Mouse (Mus musculus) urinary bladder, postnatal 10 days (tissue): ENCODE data around the gene Col5a2.
"Not testable (repeated sequence)": the region's sequence is repeated elsewhere in the genome, so short reads cannot be mapped to it uniquely, and the experiment has no call there.

Source experiments
- DNase-seq: peaks from one replicate; pipeline ENCODE4 v3.0.0; 2022; ENCODE audit warnings: low spot score

Col5a2 gene

DNA sequence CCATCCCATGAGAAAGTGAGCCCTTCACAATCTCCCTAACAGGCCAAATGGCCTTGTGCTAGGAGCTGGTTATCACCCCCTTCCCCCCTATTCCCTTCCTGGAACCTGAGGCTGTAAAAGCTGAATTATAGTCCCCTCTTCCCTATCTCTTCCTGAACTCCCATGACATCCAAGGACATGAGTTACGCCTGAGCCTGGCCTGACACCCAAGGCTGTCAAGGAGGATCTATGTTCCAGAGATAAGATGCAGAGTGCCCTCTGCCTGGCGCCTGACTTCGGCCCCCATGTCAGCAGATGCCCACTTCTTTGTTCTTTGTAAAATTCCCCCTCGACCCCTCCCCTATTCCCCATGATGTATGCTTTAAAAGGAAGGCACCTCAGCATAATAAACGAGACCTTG, 73.9 kb downstream of the Col5a2 start:
- DNase-seq, result not testable (repeated sequence)

DNA sequence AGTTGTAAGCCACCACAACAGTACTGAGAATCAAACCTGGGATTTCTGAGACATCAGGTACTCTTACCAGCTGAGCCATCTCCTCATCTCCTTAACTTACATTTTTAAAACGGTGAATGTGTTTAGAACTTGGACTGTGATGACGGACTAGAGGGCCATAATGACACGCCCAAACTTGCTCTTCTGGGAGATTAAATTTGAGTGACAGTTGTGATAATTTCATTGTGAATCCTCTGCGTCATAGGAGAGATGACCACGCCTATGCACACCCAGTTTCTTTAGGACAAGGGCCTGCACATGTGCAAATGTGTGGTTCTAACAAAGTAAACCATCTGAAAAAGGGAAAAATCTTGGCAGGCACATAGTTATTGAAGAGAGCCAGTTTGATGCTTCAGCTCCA, 79.2 kb downstream of the Col5a2 start:
- DNase-seq, result no peak

DNA sequence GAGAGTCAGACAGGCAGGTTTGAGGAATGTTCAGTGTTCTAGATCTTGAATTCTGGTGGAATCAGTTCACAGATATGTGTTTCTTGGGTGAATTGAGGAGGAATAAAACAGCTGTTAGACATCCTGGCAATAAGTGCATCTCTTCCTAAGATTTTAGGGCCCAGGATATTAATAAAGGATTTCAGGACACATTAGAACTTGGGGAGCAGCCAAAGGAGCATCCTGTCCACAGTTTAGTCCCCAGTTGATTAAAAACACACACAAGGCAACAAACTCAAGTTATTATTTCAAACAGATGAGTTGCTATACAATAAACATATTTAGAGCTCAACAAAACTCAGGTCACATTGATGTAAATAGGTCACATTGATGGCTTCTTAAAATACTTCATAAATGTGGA, 82.5 kb downstream of the Col5a2 start:
- DNase-seq, result no peak

DNA sequence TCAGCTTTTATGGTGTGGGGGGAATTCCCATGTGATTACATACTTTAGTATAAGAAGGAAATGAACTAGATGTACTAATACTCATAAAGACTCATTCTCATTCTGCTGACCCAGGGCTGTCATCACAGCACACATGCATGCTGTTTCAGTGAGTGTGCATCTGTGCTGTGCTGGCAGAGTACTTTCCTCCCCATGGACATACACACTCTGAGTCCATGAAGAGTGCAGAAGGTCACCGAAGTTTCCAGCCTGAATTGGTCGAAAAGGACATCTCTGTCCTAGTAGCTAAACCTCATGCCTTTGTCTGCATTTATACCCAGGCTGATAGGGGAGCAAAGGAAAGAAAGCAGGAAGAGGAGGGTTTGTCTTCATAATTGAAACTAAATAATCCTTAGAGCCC, 83.2 kb downstream of the Col5a2 start:
- DNase-seq, result no peak

DNA sequence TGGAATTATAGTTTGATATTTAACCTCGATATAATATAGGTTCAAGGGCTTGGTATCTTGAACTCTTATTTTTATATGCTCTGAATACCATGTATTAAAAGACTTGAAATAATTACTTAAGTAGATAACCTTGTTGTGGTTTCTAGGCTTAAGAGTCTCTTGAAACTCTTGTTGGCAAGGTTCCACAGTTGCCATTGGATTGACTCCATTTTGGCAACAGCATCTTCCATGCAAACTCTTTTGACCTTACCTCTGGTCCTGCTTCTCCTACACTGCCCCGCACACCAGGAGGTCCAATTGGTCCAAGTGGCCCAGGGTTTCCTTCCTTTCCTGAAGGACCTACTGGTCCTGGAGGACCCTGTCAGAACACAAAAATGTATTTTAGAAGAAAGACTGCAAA, 121.2 kb downstream of the Col5a2 start:
- no peak for DNase-seq

DNA sequence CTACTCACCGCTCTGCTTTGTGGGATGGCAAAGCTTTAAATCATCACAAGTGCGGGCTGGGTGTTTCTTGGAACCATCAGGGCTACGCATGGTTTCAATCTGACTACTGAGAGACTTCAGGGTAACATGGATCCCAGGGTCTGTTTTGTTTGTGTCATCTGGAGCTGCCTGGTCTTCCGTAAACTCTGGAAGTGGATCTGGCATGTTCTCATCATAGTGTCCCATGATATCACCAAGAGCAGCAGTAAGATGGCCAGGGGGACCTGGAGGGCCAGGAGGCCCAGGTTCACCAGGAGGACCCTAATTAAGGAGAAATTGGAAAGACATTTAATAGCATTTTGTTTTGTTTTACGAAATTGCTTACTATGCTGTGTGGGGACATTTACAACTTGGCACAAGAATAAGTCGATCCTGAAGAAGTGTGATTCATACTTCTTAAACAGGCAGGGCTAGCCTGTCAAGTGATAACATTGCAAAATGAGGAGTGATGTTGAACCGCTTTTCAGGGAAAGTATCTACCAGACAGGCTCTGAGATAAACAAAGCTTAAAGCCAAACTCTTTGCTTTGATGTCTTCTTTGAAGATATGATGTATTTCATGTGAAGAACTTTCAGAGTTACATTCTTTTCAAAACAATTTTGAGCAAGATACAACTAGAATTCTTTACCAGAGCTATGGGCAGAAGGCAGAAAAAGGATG, 122.9 kb downstream of the Col5a2 start:
- no peak for DNase-seq

DNA sequence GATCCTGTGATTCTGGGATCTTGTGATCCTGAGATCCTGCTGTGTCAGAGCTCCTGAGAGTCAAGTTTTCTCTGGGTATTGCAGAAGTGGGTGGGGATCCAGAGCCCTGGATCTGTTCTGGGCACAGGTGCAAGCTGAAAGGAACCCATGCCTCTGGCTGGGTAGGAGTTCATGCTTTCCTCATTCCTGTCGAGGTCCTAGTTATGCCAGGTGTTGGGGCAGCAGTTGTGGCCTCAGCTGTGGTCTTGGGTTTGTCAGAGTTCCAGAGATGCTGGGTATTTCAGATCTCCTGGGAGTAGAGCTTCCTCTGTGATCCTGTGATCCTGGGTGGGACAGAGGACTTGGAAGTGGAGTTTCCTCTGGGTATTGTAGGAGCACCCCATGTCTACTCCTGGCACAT, 137.7 kb downstream of the Col5a2 start:
- DNase-seq, result no peak

DNA sequence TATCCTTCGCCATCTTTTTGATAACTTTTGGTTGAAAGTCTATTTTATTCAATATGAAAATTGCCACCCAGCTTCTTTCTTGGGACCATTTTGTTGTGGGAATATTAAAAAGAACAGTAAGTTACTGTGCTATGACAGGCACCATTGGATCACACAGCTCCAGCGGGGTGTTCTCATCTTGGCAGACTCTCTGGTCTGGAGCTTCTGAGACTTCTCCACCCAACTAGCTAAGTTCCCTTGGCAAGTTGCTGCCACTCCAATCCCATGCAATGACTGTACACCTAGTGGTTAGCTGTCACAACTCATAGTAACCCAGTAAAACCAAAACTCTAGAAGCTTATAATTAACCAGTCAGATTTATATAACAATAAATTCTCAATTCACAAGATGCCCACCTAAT, 139.8 kb downstream of the Col5a2 start:
- DNase-seq, result no peak

DNA sequence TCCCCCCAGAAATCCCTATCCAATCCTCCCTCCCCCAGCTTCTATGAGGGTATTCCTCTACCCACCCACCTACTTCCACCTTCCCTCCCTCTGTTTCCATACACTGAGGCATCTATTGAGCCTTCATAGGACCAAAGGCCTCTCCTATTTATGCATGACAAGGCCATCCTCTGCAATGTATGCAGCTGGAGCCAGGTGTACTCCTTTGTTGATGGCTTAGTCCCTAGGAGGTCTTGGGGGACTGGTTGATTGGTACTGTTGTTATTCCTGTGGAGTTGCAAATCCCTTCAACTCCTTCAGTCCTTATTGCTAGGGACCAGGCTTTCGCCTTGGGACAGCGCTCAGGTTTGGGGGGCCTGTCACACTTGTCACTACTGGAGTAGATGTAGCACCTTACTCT, 143.4 kb downstream of the Col5a2 start:
- no peak for DNase-seq

DNA sequence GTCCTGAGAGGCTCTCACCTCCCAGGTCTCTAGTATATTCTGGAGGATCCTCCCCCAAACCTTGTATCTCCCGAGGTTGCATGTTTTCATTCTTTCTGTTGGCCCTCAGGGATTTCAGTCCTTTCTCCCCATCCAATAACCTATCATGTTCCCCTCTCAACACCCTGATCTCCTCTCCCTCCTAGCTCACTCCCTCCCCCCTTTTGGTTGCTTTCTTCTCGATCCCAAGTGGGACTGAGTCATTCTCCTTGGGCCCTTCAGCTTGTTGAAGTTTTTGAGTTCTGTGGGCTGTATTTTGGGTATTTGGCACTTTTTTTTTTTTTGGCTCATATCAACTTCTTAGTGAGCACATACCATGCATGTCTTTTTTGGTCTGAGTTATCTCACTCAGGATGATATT, 143.9 kb downstream of the Col5a2 start:
- DNase-seq, result no peak

DNA sequence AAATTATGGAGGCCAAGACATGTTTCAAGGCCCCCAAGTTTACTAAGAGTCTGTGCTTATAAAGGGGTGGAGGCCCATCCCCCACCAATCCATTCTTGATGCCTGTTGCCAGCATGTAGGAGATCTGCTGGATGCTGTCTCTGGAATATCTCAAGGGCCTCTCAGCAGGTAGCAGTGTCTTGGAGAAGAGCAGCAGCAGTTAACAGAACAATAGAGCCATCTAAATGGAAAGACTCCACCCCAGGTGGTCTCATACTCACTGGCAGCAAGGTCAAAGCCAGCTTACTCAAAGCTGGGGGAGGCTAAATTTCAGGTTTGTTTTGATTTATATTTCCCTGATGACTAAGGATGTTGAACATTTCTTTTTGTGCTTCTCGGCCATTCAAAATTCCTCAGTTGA, 145.1 kb downstream of the Col5a2 start:
- DNase-seq, result no peak

DNA sequence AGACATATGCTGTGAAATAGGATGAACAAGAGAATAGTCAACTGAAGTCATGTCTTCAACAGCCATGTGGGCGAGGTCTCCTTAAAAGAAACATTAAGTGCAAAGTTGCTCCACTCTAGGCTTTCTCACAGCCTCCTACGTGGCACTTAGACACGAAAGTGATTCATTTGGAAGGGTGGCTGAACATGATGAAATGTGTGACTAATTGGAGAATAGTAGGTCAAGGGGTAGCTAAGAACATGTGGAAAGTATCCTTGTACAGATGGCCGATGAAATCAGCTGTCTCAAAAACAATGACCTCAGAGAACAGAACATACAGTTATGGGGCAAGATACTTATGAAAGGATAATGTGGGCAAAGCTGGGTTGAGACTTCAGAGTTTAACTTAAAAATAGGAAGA, 147.1 kb downstream of the Col5a2 start:
- no peak for DNase-seq

DNA sequence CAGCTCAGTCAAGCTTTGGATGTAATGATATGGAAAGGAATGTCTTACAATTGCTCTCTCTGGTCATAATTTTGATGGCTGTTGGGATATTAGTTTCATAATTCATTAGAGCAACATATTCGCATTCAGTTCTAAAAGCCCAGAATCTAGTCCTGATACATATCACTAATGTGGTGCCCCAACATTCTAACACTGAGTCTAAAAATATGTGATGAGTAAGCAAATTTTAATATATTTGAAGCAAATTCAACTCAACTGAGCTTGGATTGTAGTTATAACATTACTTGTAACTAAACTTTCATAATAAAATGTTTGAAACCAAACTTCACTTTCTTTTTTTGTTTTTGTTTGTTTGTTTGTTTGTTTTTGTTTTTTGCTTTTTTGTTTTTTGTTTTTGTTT, 173.9 kb downstream of the Col5a2 start:
- no peak for DNase-seq
